Mouse (Mus musculus): Measurements from ENCODE around the gene Ubash3a. TPM values are rescaled to one million over a fixed set of nuclear protein-coding genes. Genes with fewer than 3 reads are reported as not detected.

Ubash3a gene
- total RNA-seq, 1 experiment from 2014 or later = 37.7 TPM

DNA sequence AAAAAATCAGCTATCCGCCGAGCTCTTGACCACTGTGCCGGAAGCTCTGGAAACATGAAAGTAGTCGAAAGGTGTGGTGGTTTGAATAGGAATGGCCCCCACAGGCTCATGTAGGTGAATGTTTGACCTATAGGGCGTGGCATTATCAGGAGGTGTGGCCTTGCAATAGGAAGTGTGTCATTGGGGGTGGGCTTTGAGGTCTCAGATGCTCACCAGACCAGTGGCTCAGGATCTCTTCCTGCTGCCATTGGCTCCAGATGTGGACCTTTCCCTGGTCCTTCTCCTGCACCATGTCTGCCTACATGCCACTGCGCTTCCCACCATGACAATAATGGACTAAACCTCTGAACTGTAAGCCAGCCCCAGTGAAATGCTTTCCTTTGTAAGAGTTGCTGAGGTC is 4.2 kb downstream of the Ubash3a start:
- no peak for ATAC-seq (replicated peaks; ENCODE audit: low read depth, poor library complexity, severe bottlenecking)

DNA sequence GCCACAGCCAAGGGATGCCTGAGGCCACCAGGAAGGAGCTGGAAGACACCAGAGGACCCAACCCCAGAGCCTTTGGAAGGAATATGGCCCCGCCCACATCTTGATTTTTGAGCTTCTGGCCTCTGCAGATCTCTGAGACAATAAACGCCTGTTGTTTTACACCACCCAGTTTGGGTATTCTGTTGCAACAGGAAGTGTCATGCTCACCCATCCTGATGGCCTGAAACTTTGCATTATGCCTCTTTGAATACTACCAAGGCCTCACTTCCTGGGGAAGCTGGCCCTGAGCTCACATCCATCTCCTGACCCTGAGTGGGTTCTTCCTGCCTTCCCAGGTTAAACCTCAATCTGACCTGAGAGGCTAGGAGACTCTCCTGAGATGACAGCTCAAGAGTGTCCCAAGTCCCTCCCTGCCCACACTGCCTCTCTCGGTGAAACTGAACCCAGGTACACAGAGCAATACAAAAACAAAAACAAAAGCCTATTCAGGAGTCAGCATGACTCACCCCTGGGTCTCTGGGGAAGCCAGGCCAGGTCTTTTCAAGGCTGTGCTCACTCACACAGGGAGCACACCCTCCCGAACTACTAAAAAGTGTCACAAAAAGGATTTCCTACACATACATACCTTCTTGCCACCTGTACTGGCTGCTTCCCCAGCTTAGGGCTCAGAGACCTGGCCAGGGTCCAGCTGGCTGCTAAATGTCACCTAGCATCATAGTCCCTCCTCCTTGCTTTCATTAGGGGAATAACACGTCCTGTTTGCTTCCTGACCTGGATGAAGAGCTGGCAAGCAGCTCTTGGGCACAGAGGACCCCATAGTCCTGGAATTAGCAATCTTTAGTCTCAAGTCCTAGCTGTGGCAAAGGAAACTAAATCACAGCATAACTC is 8.6 kb downstream of the Ubash3a start:
- ATAC-seq (replicated peaks; ENCODE audit: low read depth, poor library complexity, severe bottlenecking) = peak; percentile 36; the same call in 1 of the 2 replicates

- ATAC-seq (replicated peaks; ENCODE audit: low read depth, poor library complexity, severe bottlenecking) = 0 out of 2 replicates have a peak, but pooled peaks have one; percentile 15
Measured at GRCm38 (mm10) chr17:31222810-31223310, 15.2 kb downstream of the Ubash3a start.

DNA sequence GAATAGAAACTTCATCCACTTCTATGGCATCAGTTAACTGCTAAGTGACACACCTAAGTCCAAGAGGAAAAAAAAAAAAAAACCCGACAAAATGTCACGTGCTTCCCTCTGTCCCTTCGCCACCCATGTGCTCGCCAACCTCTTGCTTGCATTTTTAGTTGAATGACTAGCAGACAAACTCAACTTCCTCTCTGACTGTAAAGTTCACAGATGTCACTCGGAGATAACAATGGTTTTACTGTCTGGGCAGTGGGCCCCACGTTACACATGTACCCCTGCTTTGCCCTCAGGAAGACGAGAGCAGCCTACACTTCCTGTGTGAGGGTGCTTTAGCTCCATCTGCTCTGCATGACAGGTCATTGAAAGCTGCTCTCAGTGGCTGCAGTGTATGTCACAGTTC is 16.2 kb downstream of the Ubash3a start:
- peak; percentile 85 for ATAC-seq (replicated peaks; ENCODE audit: low read depth, poor library complexity, severe bottlenecking)

DNA sequence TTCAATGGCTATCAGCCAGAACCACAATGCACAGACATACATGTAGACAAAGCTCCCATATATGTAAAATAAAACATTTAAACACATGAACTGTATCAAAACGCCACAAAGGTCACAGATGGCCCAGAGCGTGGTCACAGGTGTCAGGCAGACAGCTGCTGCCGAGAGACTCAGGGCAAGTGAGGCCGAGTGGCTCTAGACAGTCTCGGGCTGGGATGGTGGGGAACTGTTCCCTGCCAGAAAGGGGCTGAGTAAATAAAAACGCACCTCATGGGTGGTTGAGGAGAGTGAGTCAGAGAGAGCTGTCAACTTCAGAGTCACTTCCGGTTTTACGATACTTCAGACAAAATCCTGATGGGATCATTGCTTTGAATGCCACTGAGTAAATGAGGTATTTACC is 16.9 kb downstream of the Ubash3a start:
- no peak for ATAC-seq (replicated peaks; ENCODE audit: low read depth, poor library complexity, severe bottlenecking)

DNA sequence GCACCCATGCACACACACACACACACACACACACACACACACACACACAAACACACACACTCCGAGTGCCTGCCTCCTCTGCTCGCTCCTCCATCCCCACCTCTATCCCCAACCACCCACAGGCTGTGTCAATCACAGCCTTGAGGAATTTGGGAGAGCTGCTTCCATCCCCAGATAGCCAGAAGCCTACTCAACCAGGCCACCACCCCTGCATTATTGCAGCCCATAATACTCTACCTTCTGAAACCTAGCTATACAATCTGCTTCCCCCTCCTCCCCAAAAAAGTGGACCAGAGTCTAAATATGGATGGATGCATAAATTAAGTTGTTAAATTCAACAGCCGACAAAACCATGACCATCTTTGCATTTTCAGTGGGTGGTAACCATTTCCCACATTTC is 18.7 kb downstream of the Ubash3a start:
- ATAC-seq (replicated peaks; ENCODE audit: low read depth, poor library complexity, severe bottlenecking) = no peak

DNA sequence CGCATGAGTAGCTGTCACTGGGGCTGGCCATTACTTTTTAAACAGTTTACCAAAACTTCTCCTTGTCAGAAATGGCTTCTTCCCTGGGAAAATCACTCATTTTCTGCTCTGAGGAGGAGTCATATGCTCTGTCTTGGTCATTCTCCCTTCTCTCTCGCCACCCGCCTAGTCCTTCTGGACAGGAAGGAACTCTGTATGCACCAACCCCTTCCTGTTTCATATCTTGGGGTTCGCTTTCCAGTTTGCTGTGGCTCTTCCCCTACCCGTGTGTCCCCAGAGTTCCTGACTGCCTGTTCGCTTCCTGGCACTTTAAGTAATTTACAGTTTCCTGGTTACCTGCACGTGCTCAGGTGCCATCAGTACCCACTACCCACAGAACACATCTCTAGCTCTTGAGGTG is 19.3 kb downstream of the Ubash3a start:
- ATAC-seq (replicated peaks; ENCODE audit: low read depth, poor library complexity, severe bottlenecking) = no peak

GRCm38 (mm10) chr17:31231780-31232179 is 24.1 kb downstream of the Ubash3a start:
- no peak for ATAC-seq (replicated peaks; ENCODE audit: low read depth, poor library complexity, severe bottlenecking)

DNA sequence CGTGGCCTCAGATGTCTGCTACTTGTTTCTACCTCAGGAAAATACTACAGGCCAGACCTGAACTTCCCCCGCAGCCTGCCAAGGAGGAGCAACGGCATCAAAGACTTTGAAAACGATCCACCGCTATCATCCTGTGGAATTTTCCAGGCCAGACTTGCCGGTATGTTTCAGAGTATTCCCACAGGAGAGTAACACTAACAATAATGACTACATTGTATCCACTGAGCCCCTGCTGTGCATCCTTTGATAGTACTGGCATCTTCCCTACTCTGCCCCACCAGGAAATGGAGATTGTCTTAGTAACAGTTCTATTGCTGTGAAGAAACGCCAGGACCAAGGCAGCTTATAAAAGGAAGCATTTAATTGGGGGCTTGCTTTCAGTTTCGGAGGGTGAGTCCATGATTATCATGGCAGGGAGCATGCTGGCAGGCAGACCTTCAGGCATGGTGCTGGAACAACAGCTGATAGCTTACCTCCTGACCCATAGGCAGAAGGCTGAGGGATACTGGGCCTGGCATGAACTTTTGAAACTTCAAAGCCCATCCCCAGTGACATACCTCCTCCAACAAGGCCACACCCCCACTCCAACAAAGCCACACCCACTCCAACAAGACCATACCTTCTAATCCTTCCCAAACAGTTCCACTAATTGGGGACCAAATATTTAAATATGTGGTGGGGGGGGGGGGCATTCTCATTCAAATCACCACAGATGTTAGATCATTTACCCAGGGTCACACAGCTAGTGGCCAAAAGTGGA is 24.8 kb downstream of the Ubash3a start:
- no peak for ATAC-seq (replicated peaks; ENCODE audit: low read depth, poor library complexity, severe bottlenecking)

DNA sequence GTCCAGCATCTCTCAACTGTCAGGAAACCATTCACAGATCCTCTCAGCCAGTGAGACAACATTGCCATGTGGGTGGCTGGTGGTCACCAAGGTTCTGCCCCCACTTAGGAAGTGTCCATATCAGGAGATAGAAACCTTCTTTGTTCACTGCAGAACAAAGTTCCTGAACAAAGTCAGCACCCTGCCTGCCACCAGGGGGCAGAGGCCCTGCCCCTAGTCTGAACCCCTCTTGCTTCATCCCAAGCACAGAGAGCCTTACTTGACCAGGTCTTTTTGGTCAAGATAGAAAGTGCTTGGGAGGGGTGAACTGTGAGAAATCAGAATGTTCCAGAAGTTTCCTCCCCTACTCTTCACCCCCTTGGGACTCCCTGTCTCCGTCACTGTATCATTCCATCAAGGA is 28.2 kb downstream of the Ubash3a start:
- ATAC-seq (replicated peaks; ENCODE audit: low read depth, poor library complexity, severe bottlenecking) = 0 out of 2 replicates have a peak, but pooled peaks have one; percentile 25

GRCm38 (mm10) chr17:31238234-31239020 is 30.8 kb downstream of the Ubash3a start:
- peak; percentile 35; the same call in 1 of the 2 replicates for ATAC-seq (replicated peaks; ENCODE audit: low read depth, poor library complexity, severe bottlenecking)

GRCm38 (mm10) chr17:31241156-31241555 is 33.5 kb downstream of the Ubash3a start:
- ATAC-seq (replicated peaks; ENCODE audit: low read depth, poor library complexity, severe bottlenecking) = no peak

DNA sequence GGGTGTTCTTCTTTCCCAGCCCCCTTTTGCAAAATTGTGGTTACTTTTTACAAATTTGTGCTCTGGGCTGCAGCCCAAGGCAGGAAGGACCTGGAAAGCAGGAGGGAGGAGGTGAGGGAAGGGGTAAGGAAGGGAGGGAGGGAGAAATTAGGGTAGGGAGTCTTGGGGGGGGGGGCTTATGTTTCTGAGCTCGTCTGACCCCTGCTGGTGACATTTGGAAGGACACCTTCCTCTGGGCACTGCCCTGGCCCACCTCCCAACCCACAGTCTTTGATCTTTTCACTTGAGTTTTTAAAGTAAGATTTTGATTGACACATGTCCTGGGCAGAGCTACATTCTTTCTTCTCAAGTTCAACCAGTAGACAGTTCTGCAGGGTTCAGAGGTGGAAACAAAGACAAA is 35.1 kb downstream of the Ubash3a start:
- ATAC-seq (replicated peaks; ENCODE audit: low read depth, poor library complexity, severe bottlenecking) = no peak; the same call in 1 of the 2 replicates

DNA sequence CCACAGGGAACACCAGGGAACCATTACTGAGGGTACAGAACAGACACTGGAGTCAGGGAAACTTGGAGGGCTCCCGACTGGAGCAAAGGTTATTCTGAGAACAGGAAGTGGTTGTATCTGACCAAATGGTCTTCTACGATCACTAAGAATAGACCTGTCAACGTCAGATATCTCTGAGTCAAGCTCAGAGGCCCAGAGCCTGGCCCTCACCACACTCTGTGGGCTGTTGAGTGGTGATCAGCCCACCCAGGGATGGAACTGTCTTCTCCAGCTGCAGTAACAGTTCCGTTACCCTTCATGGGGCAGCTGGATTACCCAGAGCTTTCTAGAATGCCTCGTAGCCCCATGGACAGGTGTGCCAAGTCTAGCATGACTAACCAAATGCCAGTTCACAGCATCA is 37.6 kb downstream of the Ubash3a start:
- ATAC-seq (replicated peaks; ENCODE audit: low read depth, poor library complexity, severe bottlenecking) = peak; percentile 60; the same call in 1 of the 2 replicates

GRCm38 (mm10) chr17:31247144-31247543 is 39.5 kb downstream of the Ubash3a start:
- ATAC-seq (replicated peaks; ENCODE audit: low read depth, poor library complexity, severe bottlenecking) = no peak

GRCm38 (mm10) chr17:31253951-31254350 is 46.3 kb downstream of the Ubash3a start:
- no peak for ATAC-seq (replicated peaks; ENCODE audit: low read depth, poor library complexity, severe bottlenecking)

- peak; percentile 78 for ATAC-seq (replicated peaks; ENCODE audit: low read depth, poor library complexity, severe bottlenecking)
Measured at GRCm38 (mm10) chr17:31254463-31254931, 46.8 kb downstream of the Ubash3a start.

GRCm38 (mm10) chr17:31257149-31257548 is 49.5 kb downstream of the Ubash3a start:
- ATAC-seq (replicated peaks; ENCODE audit: low read depth, poor library complexity, severe bottlenecking) = no peak

DNA sequence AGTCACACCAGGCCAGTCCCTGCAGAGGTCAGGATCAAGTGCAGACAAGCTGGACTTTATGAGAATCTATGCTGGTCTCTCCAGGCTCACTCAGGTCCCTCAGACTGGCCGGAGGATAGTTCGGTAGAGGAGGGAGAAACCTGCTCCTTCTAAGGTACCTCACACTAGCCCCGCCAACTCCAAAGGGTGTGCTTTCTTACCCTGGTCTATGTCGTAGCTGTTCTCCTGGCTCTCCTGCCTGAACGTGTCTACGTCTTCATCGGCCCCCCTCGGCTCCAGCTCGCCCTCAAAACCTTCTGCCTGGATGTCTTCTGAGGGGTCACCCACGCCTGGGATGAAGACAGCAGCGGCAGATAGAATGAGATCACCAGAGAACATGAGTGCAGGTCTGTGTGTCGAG is 50.2 kb downstream of the Ubash3a start:
- no peak for ATAC-seq (replicated peaks; ENCODE audit: low read depth, poor library complexity, severe bottlenecking)

GRCm38 (mm10) chr17:31258310-31258865 is 50.7 kb downstream of the Ubash3a start:
- ATAC-seq (replicated peaks; ENCODE audit: low read depth, poor library complexity, severe bottlenecking) = no peak
